Mouse (Mus musculus) cerebellum, postnatal 4 days (tissue): ENCODE measurements at regions not wholly inside any gene's neighbourhood (a gene's known extent, or its start where the extent isn't known, plus 50 kb on each side); places are given as distances from the start of the nearest gene placed in this dataset.

Source experiments
- DNase-seq, 2 experiments: peaks; one replicate each; pipeline ENCODE4 v3.0.0; 2022; ENCODE audit warnings: low spot score in 2 of 2, mixed read lengths in 1 of 2

DNA sequence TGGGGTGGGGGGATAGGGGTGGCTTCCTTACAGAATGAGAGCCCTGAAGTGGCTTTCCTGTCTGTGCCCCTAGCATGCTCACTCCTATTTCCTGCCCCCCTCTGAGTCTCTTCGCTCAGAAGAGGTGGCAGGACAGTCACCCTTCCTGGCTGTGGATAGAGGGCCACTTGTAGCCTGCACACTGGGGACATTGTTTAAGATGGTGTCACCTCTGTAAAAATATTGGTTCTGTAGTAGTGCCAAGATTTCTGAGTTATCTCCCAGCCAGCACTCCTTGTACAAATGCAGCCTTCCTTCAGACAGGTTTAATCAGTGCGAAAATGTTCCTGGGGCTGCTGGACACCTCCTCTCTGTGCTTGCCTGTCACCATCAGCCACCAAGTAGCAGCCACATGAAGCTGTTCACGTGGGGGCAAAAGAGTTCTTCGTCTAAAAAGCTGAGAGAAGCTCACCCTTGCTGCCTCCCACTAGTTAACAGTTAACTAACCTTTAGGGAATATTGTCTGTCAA is 136.1 kb upstream of the Id2 start:
- no peak for DNase-seq

DNA sequence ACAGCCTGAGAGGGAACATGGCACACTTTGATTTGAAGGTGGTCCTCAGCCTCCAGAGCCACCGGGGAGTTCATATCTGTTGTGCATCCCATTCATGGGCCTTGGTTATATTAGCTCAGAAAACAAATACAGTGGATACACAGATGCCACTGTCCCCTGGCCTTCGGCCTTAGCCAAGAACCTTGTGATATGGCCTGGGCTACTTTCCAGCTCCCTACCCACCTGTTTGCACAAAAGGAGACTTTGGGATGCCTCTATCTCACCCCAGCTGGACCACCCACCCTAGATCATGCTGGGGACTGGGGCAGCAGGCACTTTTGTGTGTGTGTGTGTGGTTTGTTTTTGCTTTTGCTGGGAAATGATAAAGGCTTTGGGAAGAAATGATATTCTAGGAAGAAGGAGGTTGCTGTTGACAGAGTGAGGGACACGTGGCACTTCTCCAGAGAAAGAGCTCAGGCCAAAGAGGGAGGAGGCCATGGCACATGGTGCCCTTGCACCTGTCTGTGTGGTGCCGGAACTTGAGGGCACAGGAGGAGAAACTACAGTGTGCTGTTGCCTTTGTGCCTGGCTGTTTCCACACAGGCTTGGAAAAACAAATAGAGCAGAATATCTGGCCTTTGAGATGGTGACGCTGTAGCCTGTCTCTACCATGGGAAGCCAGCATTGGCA is 135.6 kb upstream of the Id2 start:
- DNase-seq: no peak

DNA sequence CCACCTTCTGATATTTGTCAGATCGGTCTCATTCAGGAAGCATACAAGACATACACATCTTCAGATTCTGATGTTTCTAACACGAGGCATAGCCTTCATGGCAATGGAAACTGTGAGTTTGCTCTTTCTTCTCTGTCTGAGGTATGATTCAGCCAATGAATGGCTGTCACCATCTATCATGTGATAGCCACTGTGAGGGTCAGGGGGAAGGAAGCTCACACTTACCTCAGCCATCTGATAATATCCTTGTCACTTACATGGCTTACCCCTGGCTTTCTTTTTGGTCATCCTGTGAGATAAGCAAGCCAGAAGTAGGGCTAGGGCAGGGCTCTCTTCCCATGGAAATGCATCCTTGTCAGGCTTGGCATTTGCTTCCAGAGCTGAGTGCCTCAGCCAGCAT is 131.8 kb upstream of the Id2 start:
- DNase-seq: no peak

DNA sequence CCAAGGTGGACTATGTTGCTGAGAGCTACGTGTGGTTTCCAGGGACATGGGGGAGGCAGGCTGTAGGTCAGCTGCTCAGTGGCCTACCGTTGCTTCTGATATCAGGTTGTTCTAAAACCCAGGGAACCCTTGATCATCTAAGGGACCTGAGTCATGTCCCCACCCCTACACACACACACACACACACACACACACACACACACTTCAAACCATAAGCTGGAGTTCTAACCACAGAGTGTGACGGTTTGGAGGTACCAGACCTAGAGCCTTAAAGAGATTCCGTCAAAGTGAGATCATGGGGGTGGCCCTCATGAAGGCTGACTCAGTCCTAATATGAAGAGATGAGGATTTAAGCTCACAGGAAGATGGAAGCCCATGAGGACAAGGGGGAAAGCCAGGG is 130.8 kb upstream of the Id2 start:
- DNase-seq: no peak

DNA sequence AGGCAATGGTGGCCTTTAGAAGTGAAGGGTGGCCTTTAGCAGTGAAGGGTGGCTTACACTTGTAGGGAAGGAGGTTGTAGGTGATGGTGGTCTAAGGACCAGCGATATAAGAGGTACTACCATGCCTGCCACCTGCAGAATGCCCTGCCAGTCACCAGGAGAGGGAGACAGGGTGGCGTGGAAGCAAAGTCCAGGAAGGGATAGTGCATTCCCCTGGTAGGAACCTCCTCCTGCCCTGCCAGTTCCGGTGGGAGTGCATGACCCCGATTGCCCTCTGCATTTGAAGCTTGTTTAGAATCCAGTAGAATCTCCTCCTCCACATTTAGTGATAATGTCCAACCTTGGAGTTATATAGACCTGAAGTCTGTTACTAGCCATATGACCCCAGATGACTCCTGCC is 127.7 kb upstream of the Id2 start:
- DNase-seq: no peak

DNA sequence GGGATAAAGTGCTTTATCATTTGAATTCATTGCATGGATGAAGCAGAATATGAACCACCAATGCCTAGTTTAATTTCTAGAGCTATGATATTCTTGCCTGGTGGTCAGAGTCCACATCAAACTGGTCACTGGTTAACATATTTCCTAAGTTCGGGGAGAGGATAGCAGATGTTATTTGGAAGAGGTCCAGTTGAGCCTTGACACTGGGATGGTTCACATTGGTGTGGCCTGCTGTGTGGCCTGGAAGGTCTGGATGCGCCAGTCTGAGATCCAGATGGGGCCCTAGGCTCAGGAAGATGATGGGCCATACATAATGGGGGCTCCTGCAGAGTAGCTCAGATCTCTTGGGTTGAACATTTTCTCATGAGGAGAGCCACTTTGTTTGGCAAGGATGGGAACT is 127.3 kb upstream of the Id2 start:
- DNase-seq: no peak

DNA sequence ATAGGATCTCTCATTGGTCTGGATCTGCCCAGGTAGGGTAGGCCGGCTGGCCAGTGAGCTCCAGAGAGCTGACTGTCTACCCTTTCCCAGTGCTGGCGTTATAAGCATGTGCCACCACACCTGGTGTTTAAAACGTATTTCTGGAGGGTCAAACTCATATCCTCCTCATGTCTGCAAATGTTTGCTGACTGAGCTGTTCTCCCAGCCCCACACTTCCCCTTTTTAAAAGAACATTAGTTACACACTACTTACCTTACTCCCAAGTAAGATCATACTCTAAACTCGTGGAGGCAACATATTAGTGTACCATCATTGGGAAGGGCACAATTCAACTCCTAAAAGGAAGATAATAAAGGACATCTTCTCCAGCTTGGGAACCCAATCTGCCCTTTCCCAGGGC is 126.6 kb upstream of the Id2 start:
- DNase-seq: no peak

DNA sequence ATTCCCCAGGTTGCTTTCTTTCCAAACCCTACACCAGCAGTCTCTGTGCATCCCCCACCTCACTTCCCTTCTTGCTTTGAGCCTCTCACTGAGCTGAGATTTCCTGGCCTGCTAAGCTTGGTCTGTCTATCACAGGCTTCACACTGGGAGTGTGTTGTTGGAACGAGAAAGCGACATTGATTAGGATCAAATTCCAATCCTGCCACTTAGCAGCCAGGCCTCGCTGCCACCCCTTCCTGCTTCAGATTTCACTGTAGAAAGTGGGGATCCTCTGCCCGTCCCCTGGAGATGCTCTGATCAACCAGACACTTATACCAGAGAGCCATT is 123.8 kb upstream of the Id2 start:
- no peak for DNase-seq

DNA sequence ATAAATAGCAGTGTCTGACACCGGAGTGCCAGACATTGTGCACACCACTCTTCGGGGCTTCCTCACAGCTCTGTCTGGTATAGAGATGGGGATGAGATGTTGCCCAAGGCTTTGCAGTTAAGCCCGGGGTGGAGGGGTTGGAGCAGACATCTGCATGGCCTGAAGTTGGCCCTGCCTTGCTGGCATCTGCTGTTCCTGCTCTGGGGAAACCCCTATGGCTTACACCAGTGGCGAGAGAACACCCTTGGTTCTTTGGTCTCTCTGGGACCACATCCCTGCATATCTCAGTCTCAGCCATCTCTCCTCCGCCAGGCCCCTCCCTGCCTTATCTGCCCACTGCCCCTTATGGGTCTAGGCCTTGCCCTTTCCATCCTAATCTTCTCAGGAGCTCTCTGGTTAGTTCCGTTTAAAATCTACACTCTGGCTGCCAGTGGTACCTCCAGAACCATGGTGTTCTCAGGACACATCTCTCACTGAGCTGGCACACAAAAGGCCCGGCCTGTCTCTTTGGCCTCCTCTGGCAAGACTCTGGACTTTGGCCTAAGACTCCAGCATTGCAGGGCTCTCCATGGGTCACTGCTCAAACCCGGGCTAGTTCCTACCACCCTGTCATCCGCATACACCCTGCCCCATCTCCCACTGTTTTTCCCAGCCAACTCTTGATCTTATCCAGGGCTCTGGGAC is 123.3 kb upstream of the Id2 start:
- DNase-seq: no peak

DNA sequence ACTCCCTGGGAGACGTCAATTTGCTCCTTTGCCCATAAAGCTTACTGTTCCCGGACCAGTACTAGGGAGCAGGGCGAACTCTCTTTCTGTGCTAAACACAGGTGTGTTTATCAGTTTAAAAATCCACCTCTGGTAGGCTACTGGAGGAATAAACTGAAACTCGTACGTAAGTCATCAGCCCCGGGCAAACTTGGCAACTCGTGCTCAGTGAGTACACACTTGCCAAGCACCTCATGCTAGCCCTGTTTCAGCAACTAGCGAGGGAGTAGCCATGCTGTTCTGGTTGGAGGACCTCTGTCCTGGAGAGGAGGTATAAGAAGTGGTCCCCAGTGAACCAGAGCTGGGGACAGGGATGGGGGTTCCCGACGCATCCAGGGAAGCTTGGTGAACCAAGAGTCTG is 122.6 kb upstream of the Id2 start:
- no peak for DNase-seq

DNA sequence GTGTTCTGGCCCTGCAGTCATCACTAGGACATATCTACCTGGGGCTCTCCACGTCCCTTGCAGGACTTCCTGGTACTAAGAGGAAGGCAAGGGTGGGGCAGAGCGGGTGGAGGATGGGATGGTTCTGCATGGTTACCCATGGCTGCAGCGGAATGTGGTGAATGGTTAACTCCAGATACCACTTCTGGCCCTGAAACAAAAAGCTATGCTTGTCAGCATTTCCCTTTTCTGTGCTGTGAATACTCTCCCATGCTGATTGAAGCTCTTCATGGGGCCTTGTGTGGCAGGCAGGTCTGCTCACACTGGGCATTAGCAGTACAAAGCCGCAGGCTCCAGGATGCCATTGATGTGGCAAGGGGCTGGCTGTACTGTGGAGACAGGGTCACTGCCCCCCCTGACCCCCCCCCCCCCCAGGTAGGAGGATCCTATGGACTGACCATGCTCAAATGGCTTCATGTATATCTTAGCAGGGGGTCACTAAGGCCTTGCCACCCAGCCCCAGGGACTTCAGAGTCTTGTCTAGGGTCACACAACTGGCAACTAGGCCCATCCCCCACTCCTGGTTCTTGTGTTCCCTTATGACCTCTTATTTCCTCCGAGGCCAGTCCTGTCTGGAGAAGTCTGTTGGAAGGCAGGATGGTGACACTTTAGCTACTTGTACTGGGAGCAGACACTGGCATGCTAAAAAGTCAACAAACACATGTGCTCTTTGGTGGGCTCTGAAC is 120.0 kb upstream of the Id2 start:
- DNase-seq: no peak

DNA sequence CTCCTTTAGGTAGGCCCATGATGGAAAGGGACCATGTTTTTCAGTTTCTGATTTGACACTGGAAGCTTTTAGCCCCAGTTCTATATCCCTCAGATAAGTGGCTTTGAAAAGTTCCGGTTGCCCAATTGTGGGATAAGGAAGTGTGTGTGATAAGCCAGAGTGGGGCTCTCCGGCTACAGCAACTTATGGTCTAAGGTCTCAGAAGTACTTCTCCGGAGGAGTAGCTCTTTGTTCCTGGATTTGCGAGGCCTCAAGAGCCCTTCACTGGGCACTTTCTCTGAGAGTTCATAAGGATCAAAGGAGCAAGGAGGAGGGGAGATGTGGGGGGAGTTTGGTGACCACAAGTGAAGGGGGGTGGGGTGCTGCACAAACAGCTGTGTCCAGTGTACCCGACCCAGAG is 118.3 kb upstream of the Id2 start:
- DNase-seq: no peak

DNA sequence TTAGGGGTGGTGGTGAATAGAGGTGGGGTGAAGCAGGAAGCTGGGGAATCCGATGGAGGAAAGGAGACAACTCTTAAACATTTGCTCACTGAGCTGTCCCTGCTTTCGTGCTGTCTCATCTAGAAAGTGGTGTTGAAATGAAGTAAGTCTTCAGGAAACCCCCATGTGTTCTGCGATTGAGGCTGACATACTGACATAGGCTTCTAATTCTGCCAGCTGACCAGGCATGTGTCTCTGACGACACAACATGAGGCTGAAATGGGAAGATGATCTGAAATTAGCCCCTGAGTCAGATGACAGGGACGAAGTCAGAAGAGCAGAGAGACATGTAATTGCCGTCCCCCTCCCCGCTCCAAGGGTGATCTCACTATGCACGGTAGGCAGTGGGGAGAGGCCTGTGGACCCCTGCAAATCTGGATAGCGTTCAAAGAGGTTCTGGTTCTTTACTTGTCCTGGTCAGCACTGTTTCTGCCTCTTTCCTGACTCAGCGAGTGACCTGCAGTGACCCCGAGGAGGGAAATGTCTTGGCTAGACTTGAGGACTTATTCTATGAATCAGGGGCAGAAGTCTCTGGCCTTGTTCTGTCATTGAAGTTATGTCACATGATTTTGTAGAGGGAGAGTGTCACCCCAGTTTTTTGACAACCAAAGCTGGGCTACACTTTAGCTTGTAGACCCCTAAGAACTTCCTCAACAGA is 117.0 kb upstream of the Id2 start:
- no peak for DNase-seq

DNA sequence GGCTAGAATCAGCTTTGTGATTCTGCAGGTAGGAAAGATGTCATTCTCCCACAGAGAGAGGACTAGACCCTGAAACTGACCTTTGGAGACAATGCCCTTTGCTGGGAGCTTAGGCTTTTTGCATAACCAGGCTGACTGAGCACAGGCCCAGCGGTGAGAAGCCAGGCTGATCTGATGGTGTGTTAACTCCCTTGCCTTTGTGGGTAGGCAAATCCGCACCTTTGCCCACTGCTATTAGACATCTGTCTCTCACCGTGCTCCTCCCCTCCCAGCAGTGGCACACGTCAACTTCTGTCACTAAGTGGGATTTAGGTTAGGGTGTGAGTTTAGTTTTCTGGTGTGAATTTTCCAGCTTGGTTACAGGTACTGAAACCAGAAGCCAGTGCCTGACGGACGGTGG is 114.4 kb upstream of the Id2 start:
- DNase-seq: no peak

DNA sequence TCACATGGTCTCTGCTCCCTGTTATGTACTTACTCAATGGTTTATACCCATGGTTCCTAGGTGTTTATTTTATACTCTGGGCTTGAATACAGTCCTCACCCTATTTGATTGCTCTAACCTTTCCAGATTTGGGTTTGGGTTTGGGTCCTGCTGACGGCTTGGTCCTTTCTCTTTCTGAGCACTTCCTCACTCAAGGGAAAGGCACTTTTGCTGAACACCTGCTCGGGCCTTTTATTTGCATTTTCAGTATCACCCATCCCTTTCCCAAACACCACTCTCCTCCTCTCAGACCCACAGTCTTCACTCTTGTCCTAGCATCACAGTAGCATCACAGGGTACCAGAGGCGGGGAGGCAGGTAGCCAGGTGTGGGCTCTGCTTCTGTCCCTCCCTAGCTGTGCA is 113.7 kb upstream of the Id2 start:
- no peak for DNase-seq

DNA sequence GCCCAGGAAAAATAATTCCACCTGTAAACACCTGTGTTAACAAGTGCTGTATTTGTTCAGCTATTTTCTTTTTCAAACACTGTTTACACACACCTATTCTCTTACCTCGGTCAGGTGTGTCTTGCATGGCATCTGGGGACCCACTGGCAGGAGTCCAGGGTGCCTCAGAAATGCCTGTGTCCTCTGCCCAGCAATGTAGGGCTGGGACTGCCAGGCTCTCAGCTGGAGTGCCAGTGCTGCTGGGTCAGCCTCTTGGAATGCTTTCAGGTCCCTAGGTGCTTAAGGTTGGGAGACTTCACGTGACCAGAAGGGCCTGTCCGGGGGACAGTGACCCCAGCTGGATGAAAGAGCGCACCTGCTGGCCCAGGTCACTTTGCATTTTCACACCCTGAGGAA is 112.4 kb upstream of the Id2 start:
- no peak for DNase-seq

DNA sequence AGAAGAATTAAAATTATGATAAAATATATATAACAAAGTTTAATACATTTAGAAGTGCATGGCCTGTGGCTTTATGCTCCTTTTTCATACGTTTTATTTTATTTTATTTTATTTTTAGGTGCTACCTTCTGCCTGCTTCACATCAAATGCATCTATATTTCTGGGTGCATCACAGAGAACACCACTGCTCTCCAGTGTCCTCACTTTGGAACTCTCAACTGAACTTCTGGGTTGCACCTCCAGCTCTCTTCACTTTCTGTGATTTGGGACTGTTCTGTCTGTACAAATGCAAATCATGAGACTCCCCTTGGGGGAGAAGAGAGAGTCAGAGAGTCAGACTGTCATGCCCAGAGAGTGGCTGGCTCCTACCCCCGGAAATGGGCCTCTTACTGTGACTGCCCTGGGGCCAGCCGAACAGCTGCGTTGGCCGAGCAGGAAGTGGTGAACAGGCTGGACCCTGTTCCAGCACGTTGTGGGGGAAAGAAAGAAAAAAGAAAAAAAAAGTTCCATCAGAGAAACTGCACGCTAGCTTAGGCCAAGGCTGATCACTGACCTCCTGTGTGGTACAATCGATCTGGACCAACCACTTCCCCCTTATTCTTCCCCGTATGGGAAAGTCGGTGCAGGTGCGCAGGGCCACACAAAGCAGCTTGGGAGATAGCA is 111.9 kb upstream of the Id2 start:
- DNase-seq: peak in 1 of 2 experiments; percentile 17

DNA sequence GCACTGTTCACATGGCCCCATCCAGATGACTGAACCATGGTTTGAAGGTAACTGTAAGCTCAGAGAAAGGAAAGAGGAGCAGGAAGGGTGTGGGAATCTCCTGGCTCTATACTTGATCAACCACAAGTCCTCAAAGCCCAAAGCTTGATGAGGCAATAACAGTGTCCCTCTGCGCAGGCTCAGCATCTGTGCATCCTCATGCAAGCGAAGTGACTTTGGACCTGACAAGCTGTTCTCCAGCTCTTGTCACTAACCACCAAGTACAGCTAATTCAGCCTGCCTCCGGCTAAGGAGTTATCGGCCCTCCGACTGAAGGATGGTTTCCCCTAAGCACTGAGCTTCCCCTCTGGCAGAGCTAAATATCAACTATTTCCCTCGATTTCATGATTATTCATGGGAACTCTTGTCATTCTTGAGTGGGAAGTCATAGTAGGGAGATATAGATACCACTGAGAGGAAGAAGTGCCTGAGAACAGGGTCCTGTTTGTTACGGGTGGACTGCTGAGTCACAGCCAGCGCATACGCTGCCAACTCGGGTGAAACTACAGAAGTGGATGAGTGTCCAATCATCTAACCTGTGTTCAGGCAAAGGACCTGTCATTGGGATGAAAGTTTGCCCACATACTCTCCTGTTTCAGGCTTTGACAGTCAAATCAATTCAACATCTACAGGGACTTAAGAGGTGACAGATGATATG is 106.6 kb upstream of the Id2 start:
- no peak for DNase-seq

DNA sequence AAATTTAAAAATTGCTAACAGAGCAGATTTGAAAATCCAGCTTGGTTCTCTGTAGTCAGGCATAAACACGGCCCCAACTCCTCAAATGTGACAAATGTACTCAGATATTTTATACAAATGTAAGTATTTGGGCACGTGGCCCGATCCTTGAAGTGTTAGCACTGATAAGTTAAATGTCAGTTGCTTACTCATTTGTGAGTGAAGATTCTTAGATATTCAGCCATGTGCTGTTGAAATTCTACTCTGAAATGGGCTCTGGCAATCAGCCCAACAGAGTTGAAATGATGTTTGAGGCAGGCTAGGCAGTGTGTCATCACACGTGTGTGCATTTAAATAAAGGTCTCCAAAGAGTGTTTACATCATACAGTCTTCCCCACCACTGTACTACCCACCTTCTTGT is 103.2 kb upstream of the Id2 start:
- no peak for DNase-seq

DNA sequence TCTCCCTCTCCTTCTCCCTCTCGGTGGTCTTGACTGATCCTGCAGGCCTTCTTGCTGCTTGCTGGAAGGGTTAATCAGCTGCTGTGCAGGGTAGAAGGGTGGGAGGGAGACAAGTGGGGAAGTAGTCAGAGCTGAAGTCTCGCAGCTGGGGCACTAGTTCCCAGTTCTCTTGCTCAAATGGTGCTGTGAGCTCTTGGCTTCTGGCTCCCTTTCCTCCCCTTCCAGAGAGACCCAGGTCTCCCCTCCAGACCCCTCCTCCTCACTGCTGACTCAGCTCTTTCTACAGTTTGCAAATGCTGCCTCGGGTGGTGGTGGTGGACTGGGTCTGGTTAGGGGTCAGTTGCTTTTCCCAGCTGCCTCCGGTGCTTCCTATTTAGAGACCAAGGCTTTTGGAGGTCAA is 100.8 kb upstream of the Id2 start:
- DNase-seq: no peak

DNA sequence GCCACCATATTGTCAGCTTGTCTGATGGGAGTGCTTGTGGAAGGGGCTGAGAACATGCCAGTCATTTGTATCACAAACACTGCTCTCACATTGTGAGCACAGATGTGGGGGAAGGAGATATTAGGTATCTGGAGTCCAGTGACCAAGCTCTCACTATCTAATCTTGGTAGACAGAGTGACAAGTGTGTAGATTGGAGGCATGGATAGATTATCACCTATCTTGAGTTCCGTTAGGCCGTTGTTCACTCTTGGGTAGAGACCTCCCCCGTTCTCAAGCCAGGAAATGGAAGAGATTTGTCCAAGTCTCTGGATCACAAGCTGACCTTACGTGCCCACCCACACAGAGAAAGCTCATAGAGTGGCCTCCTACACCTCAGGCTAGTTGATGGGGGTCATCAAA is 99.1 kb upstream of the Id2 start:
- DNase-seq: no peak
